Mouse (Mus musculus): Measurements from ENCODE around the gene Scfd2.

Scfd2 gene

GRCm38 (mm10) chr5:74240926-74241680, 290.5 kb downstream of the Scfd2 start:
- no peak for DNase-seq (ENCODE audit: low read depth)

DNA sequence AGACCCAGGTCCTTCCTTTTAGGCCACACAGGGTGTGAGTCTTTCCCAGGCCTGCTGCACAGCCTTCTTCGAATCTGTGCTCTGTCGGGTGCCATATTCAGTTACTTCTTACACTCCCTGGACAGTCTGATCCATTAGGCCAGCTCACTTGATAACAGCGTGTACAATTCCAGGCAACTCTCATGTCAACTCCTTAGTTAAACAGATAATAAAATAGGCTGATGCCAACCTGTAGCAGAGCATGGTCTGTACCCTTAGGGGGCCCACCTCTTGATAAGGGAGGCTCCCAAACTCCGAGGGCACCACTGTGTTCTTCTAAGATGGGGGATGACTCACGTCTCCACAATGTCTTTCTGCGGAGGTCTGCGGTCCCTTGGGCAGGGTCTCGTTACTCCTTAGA, 291.3 kb downstream of the Scfd2 start:
- no peak for DNase-seq (ENCODE audit: low read depth)

- no peak for DNase-seq (ENCODE audit: low read depth)
Measured at GRCm38 (mm10) chr5:74239369-74239768, 292.2 kb downstream of the Scfd2 start.

DNA sequence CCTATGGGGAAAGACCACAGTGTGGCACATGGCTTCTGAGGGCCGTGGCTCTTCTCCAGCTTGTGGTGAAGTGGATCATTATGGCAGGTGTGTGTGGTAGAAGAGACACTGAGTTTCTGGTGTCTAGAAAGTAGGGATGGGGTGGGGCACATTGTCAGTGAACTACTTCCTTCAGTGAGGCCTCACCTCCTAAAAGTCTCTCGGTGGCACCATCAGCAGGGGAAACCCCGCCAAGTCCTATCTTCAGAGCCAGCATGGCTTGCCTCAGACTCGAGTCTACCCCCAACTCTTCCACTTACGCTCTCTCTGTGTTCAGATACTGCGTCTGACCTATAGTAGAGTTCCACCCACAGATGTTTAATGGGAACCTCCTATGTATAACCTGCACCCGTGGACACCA, 297.8 kb downstream of the Scfd2 start:
- DNase-seq (ENCODE audit: low read depth), result no peak

- DNase-seq (ENCODE audit: low read depth), result no peak
Measured at GRCm38 (mm10) chr5:74230525-74230924, 301.0 kb downstream of the Scfd2 start.

DNA sequence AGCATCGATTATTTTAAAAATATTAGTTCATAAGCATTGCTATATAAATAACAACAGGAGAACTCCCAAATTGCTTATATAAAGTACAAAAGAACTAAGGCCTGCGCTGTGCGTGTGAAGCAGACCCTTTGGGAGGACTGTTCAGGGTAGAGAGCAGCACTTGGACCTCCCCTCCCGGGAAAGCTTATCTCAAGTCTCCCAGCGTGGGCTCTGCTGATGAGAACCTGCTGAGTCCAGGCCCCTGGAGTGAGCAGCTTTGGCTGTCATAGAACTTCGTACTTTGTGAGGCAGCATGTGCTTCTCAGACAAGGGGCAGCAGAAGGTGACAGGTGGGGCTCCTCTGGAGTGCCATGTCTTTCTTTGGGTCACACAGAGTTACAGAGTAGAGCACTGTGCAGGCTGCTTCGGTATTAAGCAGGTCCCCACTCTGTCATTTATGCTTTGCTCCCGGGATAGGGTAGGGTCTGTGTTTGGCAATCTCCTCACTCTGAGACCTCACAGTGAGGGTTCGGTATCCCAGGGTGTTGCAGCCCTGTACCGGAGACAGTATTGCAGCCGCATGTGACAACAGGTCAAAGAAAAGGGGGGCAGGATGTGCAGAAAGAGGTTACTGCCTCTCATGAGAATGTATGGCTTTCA, 301.7 kb downstream of the Scfd2 start:
- no peak for DNase-seq (ENCODE audit: low read depth)

GRCm38 (mm10) chr5:74228938-74229337, 302.6 kb downstream of the Scfd2 start:
- DNase-seq (ENCODE audit: low read depth), result no peak

DNA sequence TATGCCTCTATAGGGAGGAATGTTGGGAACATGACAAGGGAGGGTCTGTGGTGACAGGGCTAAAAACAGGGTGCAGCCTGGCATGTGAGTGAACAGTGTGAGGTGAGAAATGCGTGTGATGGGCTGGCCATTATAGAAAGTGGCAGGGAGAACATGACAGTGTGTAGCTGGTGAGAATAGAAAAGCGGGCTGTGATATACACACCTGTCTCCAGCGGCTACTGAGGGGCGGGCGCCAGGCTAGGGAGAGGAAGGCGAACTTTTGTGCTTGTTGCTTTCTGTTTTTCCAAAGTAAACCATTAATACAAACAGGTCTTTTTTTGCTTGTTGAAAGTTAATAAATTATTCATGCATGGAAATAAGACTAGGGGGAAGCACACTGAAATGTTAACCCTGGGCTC, 304.2 kb downstream of the Scfd2 start:
- DNase-seq (ENCODE audit: low read depth), result no peak

GRCm38 (mm10) chr5:74226183-74226582, 305.4 kb downstream of the Scfd2 start:
- no peak for DNase-seq (ENCODE audit: low read depth)

DNA sequence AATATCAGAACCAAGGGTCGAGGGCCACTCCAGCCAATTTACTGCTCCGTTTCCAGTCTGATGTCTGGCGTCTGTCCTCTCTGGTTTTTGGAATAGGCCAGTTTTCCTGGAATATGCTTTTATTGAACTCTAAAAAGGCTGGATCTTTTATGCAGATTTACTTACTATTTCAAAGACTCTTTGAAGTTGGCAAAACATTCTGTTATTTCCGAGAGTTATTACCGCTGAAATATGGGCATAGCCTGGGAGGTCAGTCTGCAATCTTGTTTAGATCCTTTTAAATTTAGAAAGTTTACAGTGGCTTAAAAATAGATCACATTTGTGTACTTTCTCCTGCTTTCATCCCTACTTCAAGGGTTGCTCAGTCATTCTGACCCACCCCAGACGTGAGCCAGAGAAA, 307.1 kb downstream of the Scfd2 start:
- no peak for DNase-seq (ENCODE audit: low read depth)

- no peak for DNase-seq (ENCODE audit: low read depth)
Measured at GRCm38 (mm10) chr5:74222626-74223025, 308.9 kb downstream of the Scfd2 start.

- no peak for DNase-seq (ENCODE audit: low read depth)
Measured at GRCm38 (mm10) chr5:74218524-74218923, 313.0 kb downstream of the Scfd2 start.

GRCm38 (mm10) chr5:74215125-74215524, 316.4 kb downstream of the Scfd2 start:
- no peak for DNase-seq (ENCODE audit: low read depth)

- DNase-seq (ENCODE audit: low read depth), result no peak
Measured at GRCm38 (mm10) chr5:74214501-74215110, 317.0 kb downstream of the Scfd2 start.

DNA sequence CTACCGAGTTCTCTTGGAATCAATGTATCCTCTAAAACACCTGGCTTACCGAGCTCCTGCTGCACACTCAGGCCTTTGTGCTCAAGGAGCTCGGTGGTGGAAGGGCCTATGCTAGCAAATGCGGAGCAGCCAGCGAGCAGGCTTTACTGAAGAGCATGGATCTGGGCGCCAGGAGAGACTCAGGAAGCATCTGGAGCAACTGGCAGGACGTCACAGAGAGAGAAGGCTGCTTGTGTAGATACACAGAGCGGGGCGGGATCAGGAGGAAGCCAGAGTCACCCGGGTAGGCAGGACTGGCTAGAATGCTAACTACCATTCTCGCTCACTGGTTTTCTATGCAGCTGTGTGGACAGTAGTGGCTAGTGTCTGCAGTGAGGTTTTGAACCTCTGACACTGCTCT, 320.2 kb downstream of the Scfd2 start:
- no peak for DNase-seq (ENCODE audit: low read depth)

DNA sequence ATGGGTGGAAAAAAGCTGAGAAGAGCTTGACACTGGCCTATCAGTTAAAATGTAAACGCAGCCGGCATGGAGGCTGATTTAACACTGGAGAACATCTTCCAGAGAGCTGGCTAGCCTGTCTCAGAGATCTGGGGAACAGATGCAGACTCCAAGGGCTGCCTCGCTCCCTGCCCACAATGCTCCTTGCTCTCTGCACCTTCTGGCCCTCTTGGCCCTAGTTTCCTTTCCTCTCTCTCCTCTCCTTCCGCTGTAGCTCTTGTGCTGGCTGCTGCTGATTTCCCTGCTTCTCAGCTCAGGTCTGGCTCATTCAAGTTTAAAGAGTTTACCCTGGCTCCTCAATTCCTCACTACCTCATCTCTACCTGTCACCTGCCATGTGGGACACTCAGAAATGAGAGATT, 321.9 kb downstream of the Scfd2 start:
- DNase-seq (ENCODE audit: low read depth), result no peak

DNA sequence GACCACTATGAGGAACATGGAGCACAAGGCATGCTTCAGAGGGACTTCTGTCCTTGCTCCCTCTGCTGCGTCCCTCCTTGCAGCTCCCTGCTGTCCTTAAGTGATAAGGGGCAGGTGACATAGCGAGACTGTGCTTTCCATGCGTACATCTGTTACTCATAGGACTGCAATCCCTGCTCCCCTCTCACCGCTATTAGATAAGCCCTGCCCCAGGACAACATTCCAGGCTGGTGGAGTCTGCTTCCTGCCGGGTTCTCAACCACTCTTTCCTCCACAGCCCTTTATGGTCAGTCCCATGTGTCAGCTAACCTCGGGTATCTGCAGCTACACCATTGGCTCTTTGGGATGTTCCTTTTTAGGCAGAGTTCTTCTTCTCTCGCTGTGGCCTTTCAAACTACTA, 323.1 kb downstream of the Scfd2 start:
- no peak for DNase-seq (ENCODE audit: low read depth)

DNA sequence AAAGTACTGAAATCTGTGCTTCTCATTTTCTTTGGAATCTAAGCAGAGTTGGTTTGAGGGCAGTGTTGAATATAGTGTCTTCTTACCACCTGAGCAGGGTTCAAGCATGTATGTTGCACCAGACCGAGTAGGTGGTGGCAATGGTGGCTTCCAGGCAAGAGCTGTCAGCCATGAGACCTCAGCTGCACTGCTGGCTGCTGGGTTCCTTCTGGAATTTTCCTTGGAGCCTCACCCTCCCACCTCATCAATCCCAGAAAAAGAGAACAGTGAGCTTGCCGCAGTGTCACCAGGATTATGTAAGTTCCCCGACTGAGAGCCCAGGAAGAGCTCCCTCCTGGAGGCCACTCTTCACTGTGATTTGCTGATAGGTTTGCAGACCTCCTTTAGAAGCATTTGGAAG, 324.4 kb downstream of the Scfd2 start:
- no peak for DNase-seq (ENCODE audit: low read depth)

DNA sequence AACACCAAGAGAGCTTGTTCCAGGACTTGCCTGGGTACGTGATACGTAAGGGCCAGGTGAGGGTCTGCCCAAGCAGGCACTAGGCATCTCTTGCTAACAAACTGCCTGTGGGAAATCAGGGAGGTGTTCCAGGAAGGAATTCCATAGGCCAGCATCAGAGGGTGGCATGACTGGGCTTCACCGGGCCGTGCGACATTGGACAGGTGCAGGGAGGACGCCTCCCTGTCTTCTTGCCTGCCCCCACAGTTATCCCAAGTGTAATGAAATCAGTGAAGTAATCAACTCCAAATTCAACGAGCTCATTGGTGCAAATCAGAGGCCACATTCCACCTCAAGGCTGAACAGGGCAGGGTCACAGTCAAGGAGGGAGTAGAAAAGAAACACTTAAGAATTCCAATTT, 324.9 kb downstream of the Scfd2 start:
- DNase-seq (ENCODE audit: low read depth), result no peak

- DNase-seq (ENCODE audit: low read depth), result no peak
Measured at GRCm38 (mm10) chr5:74206038-74206437, 325.5 kb downstream of the Scfd2 start.

DNA sequence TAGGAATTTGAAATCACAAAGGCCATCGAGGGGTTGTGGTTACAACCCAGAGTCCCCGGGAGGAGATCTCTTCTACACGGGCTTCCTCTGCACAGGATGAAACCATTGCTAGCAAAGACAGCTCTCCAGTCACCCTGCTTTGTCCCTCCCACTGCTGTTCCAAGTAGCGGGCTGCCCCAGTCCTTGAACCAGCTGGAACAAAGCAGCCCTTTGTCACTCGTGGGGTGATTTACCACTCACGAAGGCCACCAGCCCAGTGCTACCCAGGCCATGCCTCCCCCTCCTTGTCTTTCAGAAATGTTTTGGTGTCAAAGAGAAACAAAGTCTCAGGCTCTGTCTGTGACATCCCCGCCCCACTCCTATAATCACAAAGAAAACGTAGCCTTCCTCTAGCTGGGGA, 326.1 kb downstream of the Scfd2 start:
- DNase-seq (ENCODE audit: low read depth), result no peak

- DNase-seq (ENCODE audit: low read depth), result no peak
Measured at GRCm38 (mm10) chr5:74204465-74204864, 327.1 kb downstream of the Scfd2 start.

DNA sequence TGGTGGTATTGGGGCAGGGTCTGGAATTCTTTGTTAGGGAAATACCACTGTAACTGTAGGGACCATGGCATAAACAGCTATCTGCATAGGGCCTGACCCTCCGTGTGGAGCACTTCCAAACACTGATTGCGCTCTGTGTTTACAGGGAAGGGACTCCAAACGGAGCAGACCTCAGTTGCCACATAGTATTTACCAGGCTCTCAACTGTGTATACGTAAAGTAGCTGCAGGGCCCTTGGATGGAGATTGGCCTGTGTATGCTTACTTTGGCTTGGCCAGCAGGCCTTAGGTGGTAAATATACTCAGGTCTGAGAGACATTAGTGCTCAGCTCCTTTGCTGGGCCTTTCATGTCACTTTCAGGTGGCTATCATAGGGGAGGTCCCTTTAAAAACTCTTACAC, 329.0 kb downstream of the Scfd2 start:
- no peak for DNase-seq (ENCODE audit: low read depth)
